Mouse (Mus musculus) liver, embryonic 12.5 days (tissue): ENCODE results near the gene Zfp641. TPM values are rescaled to one million over a fixed set of nuclear protein-coding genes. Genes with fewer than 3 reads are reported as not detected.

Experiments
- polyA plus RNA-seq: library from polyadenylated mRNA; unstranded; fragments of >200 nt; fragmentation: Nextera tagmentation; extraction: Ambion mirVana; gene quantifications from 2 replicates; pipeline ENCODE4 v1.2.1, GENCODE M21; 2016

Gene Zfp641
- polyA plus RNA-seq, 1 experiment from 2014 or later = not detected

Other genes with a start within 250 kb of the Zfp641 start
- 28.8 and 30.3 TPM in 2 replicates for gene Pfkm, start 203.6 kb downstream of the Zfp641 start, polyA plus RNA-seq
- gene Senp1, start 202.4 kb downstream of the Zfp641 start, polyA plus RNA-seq = 27.8 and 28.4 TPM in 2 replicates
- gene Asb8, start 130.5 kb downstream of the Zfp641 start, polyA plus RNA-seq = 25.6 and 25.9 TPM in 2 replicates
- gene Ccdc184, start 129.0 kb downstream of the Zfp641 start, polyA plus RNA-seq = not detected in 2 replicates
- gene Olfr288, start 100.6 kb downstream of the Zfp641 start, polyA plus RNA-seq = not detected in 2 replicates
- gene Gm44579, start 75.2 kb downstream of the Zfp641 start, polyA plus RNA-seq = not detected in 2 replicates
- gene Olfr287, start 75.1 kb downstream of the Zfp641 start, polyA plus RNA-seq = not detected in 2 replicates
- not detected in 2 replicates for gene Olfr286, start 61.7 kb downstream of the Zfp641 start, polyA plus RNA-seq
- not detected in 2 replicates for gene H1fnt, start 38.9 kb downstream of the Zfp641 start, polyA plus RNA-seq
- gene Olfr285, start 21.2 kb upstream of the Zfp641 start, polyA plus RNA-seq = not detected in 2 replicates
- not detected in 2 replicates for gene Olfr284, start 44.8 kb upstream of the Zfp641 start, polyA plus RNA-seq
- not detected in 2 replicates for gene Olfr283, start 84.8 kb upstream of the Zfp641 start, polyA plus RNA-seq
- gene Olfr282, start 135.1 kb upstream of the Zfp641 start, polyA plus RNA-seq = not detected in 2 replicates
- gene Olfr281, start 156.4 kb upstream of the Zfp641 start, polyA plus RNA-seq = not detected in 2 replicates
- not detected in 2 replicates for gene OR5BS1P, start 173.7 kb upstream of the Zfp641 start, polyA plus RNA-seq
- not detected in 2 replicates for gene Lalba, start 186.6 kb upstream of the Zfp641 start, polyA plus RNA-seq
- not detected in 2 replicates for gene Olfr279, start 196.2 kb upstream of the Zfp641 start, polyA plus RNA-seq
- 78.4 and 78.5 TPM in 2 replicates for gene Kansl2, start 238.1 kb upstream of the Zfp641 start, polyA plus RNA-seq